ENCODE assay signal across 18 mouse cellular contexts in the genomic region with DNA sequence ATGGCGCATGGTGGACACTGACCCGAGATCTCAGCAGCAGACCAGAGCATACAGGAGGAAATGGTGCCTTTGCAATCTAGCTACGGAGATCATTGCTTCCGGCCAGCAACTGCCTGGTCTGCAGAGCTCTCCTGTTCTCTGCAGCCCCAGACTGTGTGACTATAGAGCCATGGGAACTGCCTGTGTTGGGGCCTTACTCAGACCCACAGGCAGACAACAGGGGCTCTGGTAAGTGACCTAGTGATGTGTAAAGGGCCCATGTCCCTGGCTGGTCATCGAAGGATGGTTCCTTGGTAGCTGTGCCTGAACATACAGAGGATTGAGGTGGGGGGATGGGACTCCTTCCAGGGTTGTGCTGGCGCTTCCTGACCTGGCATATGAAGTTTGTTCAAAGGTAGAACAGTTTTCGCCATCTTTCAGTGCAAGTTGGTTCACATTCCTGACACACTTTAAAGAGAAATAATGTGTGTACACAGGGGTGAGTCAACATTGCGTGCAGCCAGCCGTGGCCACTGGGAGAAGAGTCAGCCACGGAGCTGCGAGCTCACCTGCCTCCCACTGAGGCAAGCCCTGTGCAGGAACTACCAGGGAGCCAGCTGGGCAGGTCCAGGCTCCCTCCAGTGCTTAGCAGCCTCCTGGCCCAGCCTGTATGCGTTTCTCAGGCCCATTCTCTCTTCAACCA. TPM values are rescaled to one million over a fixed set of nuclear protein-coding genes. Genes with fewer than 3 reads are reported as not detected.
DNase-seq lines count a peak whose midpoint lies in the region; ATAC-seq and TF ChIP-seq lines count a peak whose summit lies in the region.
"Had no signal": no experiment of that assay in that cellular context is flagged by ENCODE, and none has a peak within 500 bp of the region (broad histone marks: within the 10 kb centered on the region; RNA-seq: fewer than 3 reads in every experiment).

No protein-coding gene starts in this region.

- no peak overlapping the region for H3K9ac ChIP-seq in kidney, postnatal 0 days (ENCODE audit: low read depth, low read length)
- no peak overlapping the region for H3K9ac ChIP-seq in lung, embryonic 14.5 days
- no peak overlapping the region for H3K9ac ChIP-seq in stomach, postnatal 0 days (ENCODE audit: low read length)
- no peak overlapping the region for H3K9ac ChIP-seq in forebrain, embryonic 12.5 days

- TF ChIP-seq EP300 in stomach, postnatal 0 days (optimal IDR thresholded peaks at IDR 0.05): no peak

- WGBS in kidney, postnatal 0 days: 55% methylated on average over 12 of the region's 12 CpGs
- 56% methylated on average over 12 of the region's 12 CpGs for WGBS in lung, embryonic 14.5 days
- 59% methylated on average over 12 of the region's 12 CpGs for WGBS in stomach, postnatal 0 days
- 69% methylated on average over 12 of the region's 12 CpGs for WGBS in forebrain, embryonic 12.5 days

- ATAC-seq in kidney, postnatal 0 days (replicated peaks; ENCODE audit: low FRiP score, low read depth): peak; percentile 80; the same call in 1 of the 2 replicates
- peak; percentile 84 for ATAC-seq in lung, embryonic 14.5 days (ENCODE audit: insufficient read depth)
- ATAC-seq in stomach, postnatal 0 days (ENCODE audit: low FRiP score, low TSS enrichment): peak; percentile 92
- ATAC-seq in forebrain, embryonic 12.5 days (ENCODE audit: low FRiP score): no peak
- ATAC-seq: forebrain, embryonic 16.5 days; midbrain, embryonic 16.5 days had no signal

- H3K36me3 ChIP-seq in kidney, postnatal 0 days (ENCODE audit: insufficient read depth, low read length): no peaks in the 10 kb centered on the region
- no peaks in the 10 kb centered on the region for H3K36me3 ChIP-seq in lung, embryonic 14.5 days (ENCODE audit: insufficient read depth)
- no peaks in the 10 kb centered on the region for H3K36me3 ChIP-seq in stomach, postnatal 0 days (ENCODE audit: control insufficient read depth, insufficient read depth, low read length)
- H3K36me3 ChIP-seq in forebrain, embryonic 12.5 days (replicated peaks): no peaks in the 10 kb centered on the region

- H3K4me1 ChIP-seq in kidney, postnatal 0 days (replicated peaks; ENCODE audit: insufficient read depth, low read length): no peaks in the 10 kb centered on the region; the same call in 1 of the 2 replicates
- 0 out of 2 replicates have a peak, but pooled peaks cover 6% of the 10 kb centered on the region for H3K4me1 ChIP-seq in lung, embryonic 14.5 days (ENCODE audit: insufficient read depth)
- H3K4me1 ChIP-seq in stomach, postnatal 0 days (replicated peaks; ENCODE audit: control insufficient read depth, insufficient read depth): 0 out of 2 replicates have a peak, but pooled peaks cover 2% of the 10 kb centered on the region
- no peaks in the 10 kb centered on the region for H3K4me1 ChIP-seq in forebrain, embryonic 12.5 days

- peak; percentile 35 for DNase-seq in ovary, postnatal 36 days (ENCODE audit: low spot score)
- no peak for DNase-seq in ovary, adult 18-20 months (ENCODE audit: low spot score)
- no peak for DNase-seq in kidney, postnatal 0 days (ENCODE audit: low spot score)
- DNase-seq in lung, embryonic 14.5 days: peak; percentile 69
- peak; percentile 82 for DNase-seq in stomach, postnatal 0 days (ENCODE audit: low spot score)
- no peak for DNase-seq in right cerebral cortex, postnatal 36 days (ENCODE audit: low spot score in 2 of 2)
- DNase-seq in adrenal gland, adult 2 months: no peak
- DNase-seq: adrenal gland, postnatal 10 days; B cell, adult 2 months; cerebellum, adult 11 months; right cerebral cortex, postnatal 25 days had no signal

- H3K4me2 ChIP-seq in kidney, postnatal 0 days (ENCODE audit: low read length): no peak overlapping the region
- H3K4me2 ChIP-seq in lung, embryonic 14.5 days: peak overlapping the region; percentile 2; the same call in 1 of the 2 replicates
- H3K4me2 ChIP-seq in stomach, postnatal 0 days (replicated peaks; ENCODE audit: low read depth): no peak overlapping the region
- H3K4me2 ChIP-seq in forebrain, embryonic 12.5 days: no peak overlapping the region

- no peak for TF ChIP-seq CTCF in kidney, postnatal 0 days (IDR thresholded peaks at IDR 0.05; ENCODE audit: low read depth)
- TF ChIP-seq CTCF in lung, embryonic 14.5 days (IDR thresholded peaks at IDR 0.05; ENCODE audit: low read depth): no peak
- TF ChIP-seq CTCF in stomach, postnatal 0 days (IDR thresholded peaks at IDR 0.05; ENCODE audit: low read depth): peak; percentile 25; the same call in 1 of the 2 replicates

- H3K4me3 ChIP-seq in kidney, postnatal 0 days (replicated peaks; ENCODE audit: low read depth, low read length): no peak overlapping the region
- no peak overlapping the region for H3K4me3 ChIP-seq in lung, embryonic 14.5 days (ENCODE audit: low read depth, low read length)
- no peak overlapping the region for H3K4me3 ChIP-seq in stomach, postnatal 0 days (ENCODE audit: low read depth, low read length)
- no peak overlapping the region for H3K4me3 ChIP-seq in forebrain, embryonic 12.5 days (replicated peaks)

- H3K9me3 ChIP-seq in kidney, postnatal 0 days (replicated peaks; ENCODE audit: low read length): no peaks in the 10 kb centered on the region
- no peaks in the 10 kb centered on the region for H3K9me3 ChIP-seq in lung, embryonic 14.5 days (ENCODE audit: low read depth, low read length)
- H3K9me3 ChIP-seq in stomach, postnatal 0 days (ENCODE audit: control insufficient read depth, low read length): no peaks in the 10 kb centered on the region
- H3K9me3 ChIP-seq in forebrain, embryonic 12.5 days: no peaks in the 10 kb centered on the region

- H3K27me3 ChIP-seq in kidney, postnatal 0 days (ENCODE audit: insufficient read depth, low read length): no peaks in the 10 kb centered on the region
- no peaks in the 10 kb centered on the region for H3K27me3 ChIP-seq in lung, embryonic 14.5 days (ENCODE audit: insufficient read depth, low read length)
- no peaks in the 10 kb centered on the region for H3K27me3 ChIP-seq in stomach, postnatal 0 days (ENCODE audit: control insufficient read depth, insufficient read depth, low read length)
- H3K27me3 ChIP-seq in forebrain, embryonic 12.5 days: peaks cover 19% of the 10 kb centered on the region; the same call in 1 of the 2 replicates

- H3K27ac ChIP-seq in kidney, postnatal 0 days: peak overlapping the region; percentile 78
- peak overlapping the region; percentile 80 for H3K27ac ChIP-seq in lung, embryonic 14.5 days (ENCODE audit: low read depth)
- H3K27ac ChIP-seq in stomach, postnatal 0 days (replicated peaks): peak overlapping the region; percentile 88
- H3K27ac ChIP-seq in forebrain, embryonic 12.5 days: no peak overlapping the region

RNA-seq across cellular contexts. Expression of a gene that starts 39.7 kb away (rescaled TPM):
- 15.6 and 22.5 TPM in 2 replicates for polyA plus RNA-seq in kidney, postnatal 0 days (2015; fragmentation: Nextera tagmentation; extraction: Ambion mirVana)
- polyA plus RNA-seq in lung, embryonic 14.5 days (2014; fragmentation: Nextera tagmentation; extraction: Ambion mirVana): 61.4 and 67.5 TPM in 2 replicates
- 5.2 and 6.9 TPM in 2 replicates for polyA plus RNA-seq in stomach, postnatal 0 days (2015; fragmentation: Nextera tagmentation; extraction: Ambion mirVana)
- 10 to 100 TPM; 16.8 to 29.0 TPM for total RNA-seq in adrenal gland, adult 2 months (2021)
- polyA plus RNA-seq in adrenal gland, adult 2 months (2012; rRNA removed): 54.5 and 56.0 TPM in 2 replicates
- 0.81 and 1.0 TPM in 2 replicates for polyA plus RNA-seq in forebrain, embryonic 12.5 days (2016; fragmentation: Nextera tagmentation; extraction: Ambion mirVana)

RNA-seq across cellular contexts. Expression of a gene that starts 57.5 kb away (rescaled TPM):
- not detected in 2 replicates for polyA plus RNA-seq in kidney, postnatal 0 days (2015; fragmentation: Nextera tagmentation; extraction: Ambion mirVana)
- polyA plus RNA-seq in lung, embryonic 14.5 days (2014; fragmentation: Nextera tagmentation; extraction: Ambion mirVana): not detected in 2 replicates
- polyA plus RNA-seq in stomach, postnatal 0 days (2015; fragmentation: Nextera tagmentation; extraction: Ambion mirVana): 0.18 TPM in 1 of 2 replicates, not detected in the other
- not detected for total RNA-seq in adrenal gland, adult 2 months (2021)
- not detected in 2 replicates for polyA plus RNA-seq in adrenal gland, adult 2 months (2012; rRNA removed)
- polyA plus RNA-seq in forebrain, embryonic 12.5 days (2016; fragmentation: Nextera tagmentation; extraction: Ambion mirVana): not detected in 2 replicates
- total RNA-seq: adrenal gland, postnatal 10 days; gastrocnemius, postnatal 4 days; hematopoietic stem cell, adult 5-6 weeks had no signal
- polyA plus RNA-seq: forebrain, embryonic 16.5 days; limb, embryonic 14.5 days; midbrain, embryonic 16.5 days; neural tube, embryonic 14.5 days had no signal

Comparison
In these comparisons a context has a peak if more than half of its experiments do, and no peak if none do; other contexts are left out.
1. DNase-seq: peak in ovary, postnatal 36 days (single experiment), lung, embryonic 14.5 days (single experiment) and stomach, postnatal 0 days (single experiment); none in ovary, adult 18-20 months (single experiment), kidney, postnatal 0 days (single experiment), right cerebral cortex, postnatal 36 days (0 of 2) and adrenal gland, adult 2 months (single experiment).